Mouse (Mus musculus) ES-CJ7 (cell line): ENCODE measurements around the gene Fkbp2.

Experiments
- DNase-seq: peaks from one replicate; pipeline ENCODE4 v3.0.0; 2011; ENCODE audit warnings: low read depth, low spot score

Fkbp2 gene

GRCm38 (mm10) chr19:6971644-6972043, 8.7 kb downstream of the Fkbp2 start:
- peak; percentile 76 for DNase-seq

DNA sequence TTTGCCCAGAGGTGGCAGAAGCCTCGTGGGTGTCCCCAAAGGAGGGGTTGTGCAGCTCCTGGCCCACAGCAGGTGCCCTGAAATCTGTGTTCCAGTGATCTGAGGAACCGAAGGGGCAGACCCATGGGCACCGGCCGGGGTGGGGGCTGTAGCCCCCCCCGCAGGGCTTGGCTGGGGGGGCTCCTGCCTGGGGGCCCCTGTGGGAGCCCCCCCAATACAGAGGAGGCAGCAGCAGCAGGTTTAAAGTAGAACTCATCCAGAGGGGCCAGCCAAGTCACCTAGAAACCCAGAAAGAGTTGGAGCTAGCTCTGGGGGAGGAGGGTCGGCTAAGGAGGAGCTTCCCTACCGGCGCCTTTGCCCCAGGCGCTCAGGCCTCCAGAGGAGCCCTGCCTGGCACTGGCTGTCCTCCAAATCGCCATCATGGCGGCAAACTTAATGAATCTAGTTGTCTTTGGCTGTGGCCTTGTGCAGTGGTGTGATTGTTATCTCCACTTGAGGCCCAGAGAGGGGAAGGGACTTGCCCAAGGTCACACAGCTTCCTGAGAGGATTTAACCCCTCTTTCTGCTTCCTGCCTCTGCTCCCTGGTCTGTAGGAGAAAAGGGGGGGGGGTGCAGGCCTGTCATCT, 9.7 kb downstream of the Fkbp2 start:
- peak; percentile 52 for DNase-seq

DNA sequence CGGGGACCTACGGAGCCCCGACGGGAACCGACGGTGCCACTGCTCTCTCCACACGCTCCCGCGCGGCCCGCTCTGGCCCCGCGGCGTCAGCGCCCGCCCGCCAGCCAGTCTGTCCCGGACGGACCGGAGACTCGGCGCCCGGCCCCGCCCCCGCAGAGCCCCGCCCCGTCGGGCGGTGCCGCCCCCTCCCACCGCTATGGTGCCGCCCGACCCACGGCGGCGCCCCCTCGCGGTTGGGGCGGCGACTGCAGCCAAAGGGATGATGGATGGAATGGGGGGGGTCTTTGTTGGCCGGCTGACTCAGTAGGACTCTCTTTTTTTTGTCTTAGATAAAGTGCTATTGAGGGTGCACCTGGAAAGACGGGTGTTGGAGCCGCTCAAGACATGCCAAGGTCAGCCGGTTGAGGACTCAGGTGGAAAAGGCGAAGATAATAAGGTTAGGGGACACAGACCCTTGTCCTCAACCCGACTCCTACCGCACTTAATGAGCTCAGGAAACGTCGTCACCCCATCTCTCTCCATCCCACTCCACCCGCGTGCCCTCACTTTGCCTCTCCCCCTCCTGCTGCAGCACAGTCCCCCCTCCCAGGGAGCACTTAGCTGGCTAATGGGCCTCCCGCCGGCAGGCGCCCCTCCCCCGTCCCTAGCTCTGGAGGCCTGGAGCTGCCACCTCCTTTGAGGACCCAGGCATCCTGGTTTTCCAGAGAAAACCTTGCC, 10.5 kb downstream of the Fkbp2 start:
- DNase-seq, result peak; percentile 82

GRCm38 (mm10) chr19:6969291-6969664, 11.0 kb downstream of the Fkbp2 start:
- no peak for DNase-seq

- DNase-seq, result peak; percentile 76
These were observed 11.6 kb downstream of the Fkbp2 start for GRCm38 (mm10) chr19:6968491-6969271.

- no peak for DNase-seq
These were observed 23.8 kb downstream of the Fkbp2 start for GRCm38 (mm10) chr19:6956461-6956860.

- no peak for DNase-seq
These were observed 24.9 kb downstream of the Fkbp2 start for GRCm38 (mm10) chr19:6955424-6955823.

- no peak for DNase-seq
These were observed 26.3 kb downstream of the Fkbp2 start for GRCm38 (mm10) chr19:6954046-6954445.

DNA sequence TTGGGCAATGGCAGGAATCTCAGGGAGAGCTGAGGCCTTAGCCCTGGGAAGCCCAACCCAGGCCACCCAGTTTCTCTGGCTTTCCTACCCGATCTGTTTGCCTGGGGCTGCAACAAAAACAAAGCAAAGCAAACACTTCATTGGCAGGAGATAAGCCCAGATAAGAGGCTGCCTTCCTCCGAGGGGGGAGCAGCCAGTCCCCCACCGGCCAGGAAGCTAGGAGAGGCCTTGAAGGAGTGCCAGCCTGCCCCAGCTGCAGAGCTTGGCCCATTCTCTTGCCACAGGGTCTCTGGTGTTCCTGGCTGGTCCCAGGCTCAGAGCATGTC, 27.6 kb downstream of the Fkbp2 start:
- DNase-seq, result no peak

GRCm38 (mm10) chr19:6951994-6952711, 28.1 kb downstream of the Fkbp2 start:
- no peak for DNase-seq

DNA sequence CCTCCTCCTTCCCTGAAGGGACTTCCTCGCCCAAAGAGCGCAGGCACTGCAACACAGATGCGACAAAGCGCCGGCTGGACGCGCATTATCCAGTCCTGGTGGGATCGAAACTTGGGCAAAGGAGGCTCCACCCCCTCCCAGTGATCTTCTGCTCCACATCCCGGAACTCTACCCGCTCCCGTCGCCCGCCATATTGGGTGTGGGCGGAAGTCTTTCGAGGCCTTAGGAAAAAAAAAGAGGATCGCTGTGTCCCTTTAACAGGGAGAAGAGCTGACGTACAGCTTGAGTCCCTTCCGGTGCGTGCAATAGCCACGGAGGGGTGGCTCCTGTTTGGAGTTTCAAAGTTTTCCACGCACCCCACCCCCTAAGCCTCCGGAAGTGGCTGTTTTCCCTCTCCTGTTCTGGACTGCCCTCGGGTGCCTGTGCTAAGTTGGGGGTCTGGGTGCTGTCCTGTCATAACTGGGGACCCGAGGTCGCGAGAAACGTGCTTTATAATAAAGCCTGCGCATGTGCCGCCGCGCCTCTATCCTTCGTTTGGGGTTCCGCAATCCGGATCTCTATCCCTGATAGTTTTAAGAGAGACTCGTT, 28.8 kb downstream of the Fkbp2 start:
- peak; percentile 92 for DNase-seq

DNA sequence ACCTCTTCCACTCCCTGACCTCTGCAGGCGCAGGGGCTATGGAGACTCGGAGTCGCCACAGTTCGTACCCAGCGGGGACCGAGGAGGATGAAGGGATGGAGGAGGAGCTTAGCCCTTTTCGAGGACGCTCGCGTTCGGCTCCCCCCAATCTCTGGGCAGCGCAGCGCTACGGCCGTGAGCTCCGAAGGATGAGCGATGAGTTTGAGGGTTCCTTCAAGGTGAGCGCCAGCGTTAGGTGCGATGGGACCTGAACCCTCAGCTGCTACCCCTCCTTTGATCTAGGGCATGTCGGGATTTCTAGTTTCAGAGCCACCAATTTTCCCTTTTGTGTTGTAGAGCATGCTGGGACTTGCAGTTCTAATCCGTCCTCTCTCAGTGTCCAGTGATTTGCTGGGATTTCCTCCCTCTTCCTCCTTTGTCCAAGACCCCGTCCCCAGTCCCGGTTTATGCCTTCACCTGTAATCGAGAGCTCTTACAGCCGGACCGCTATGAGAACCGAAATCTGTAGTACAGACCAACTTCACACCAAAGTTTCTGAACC, 29.6 kb downstream of the Fkbp2 start:
- peak; percentile 77 for DNase-seq

DNA sequence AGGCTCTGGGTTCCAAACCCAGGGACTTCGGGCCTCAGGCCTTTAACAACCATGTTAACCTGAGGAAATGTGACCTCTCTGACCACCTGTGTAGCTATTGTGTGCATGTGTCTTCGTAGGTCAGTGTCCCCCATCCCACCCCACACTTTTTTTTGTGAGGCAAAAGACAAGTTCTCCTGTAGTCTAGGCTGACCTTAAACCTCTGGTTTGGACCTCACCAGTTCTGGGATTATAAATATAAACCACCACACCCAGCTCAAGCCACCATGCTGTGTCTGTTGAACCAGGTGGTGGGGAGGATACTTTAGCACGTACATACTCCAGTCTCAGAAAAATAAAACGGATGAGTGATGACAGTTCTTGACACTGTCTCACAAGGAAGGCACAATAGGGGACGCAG, 30.4 kb downstream of the Fkbp2 start:
- no peak for DNase-seq

DNA sequence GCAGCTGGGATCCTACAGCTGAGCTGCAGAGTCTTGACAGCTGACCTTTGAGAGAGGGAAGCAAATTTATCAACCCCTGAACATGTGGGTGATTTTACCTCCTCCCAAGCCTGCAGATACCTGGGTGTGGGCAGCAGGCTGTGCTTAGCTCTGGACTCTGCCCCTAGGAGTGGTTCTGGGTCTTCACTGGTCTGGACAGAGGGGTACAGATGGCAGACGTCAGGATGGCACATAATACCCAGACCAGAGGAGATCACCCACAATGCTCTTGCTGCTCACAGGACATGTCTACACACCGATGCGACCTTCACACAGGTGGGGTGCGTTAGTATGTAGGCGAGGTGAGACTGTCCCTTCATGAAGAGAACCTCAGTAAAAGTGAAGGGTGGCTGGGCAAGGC, 30.8 kb downstream of the Fkbp2 start:
- DNase-seq, result no peak

- no peak for DNase-seq
These were observed 32.1 kb downstream of the Fkbp2 start for GRCm38 (mm10) chr19:6948186-6948585.

- peak; percentile 62 for DNase-seq
These were observed 32.6 kb downstream of the Fkbp2 start for GRCm38 (mm10) chr19:6947742-6948141.

GRCm38 (mm10) chr19:6943709-6944108, 36.6 kb downstream of the Fkbp2 start:
- no peak for DNase-seq

DNA sequence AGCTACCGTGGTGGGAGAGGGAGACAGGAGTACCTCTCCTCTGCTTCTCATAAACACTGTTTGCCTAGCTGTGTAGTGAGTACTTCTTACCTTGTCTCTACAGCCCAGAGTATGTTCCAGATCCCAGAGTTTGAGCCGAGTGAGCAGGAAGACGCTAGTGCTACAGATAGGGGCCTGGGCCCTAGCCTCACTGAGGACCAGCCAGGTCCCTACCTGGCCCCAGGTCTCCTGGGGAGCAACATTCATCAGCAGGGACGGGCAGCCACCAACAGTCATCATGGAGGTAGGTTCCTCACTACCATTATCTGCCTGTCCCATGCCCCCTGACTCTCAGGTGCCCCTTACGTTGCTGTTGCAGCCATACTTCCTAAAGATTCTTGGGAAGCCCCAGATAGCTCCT, 37.5 kb downstream of the Fkbp2 start:
- DNase-seq, result no peak

DNA sequence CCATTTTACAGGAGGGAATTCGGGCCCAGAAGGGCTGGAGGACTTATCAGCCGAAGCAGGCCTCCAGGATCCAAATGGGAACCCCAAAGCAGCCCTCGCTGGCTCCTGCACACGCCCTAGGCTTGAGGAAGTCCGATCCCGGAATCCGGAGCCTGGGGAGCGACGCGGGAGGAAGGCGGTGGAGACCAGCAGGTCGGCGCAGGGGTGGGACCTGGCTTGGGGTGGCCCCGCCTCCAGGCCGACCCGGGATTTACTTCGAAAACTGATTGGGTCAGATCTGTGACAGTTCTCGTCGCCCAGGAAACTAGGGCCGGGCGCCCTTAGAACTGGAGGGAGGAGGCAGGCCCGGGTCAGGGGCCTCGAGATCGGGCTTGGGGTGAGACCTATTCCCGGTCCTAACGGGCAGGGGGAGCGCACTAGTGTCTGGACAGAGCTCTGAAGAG, 38.0 kb downstream of the Fkbp2 start, which contains the start of gene Gpr137:
Gene Gpr137 (minus strand): TSS at position 232 of the 443 bp plus-strand sequence.
- peak; percentile 92 for DNase-seq

DNA sequence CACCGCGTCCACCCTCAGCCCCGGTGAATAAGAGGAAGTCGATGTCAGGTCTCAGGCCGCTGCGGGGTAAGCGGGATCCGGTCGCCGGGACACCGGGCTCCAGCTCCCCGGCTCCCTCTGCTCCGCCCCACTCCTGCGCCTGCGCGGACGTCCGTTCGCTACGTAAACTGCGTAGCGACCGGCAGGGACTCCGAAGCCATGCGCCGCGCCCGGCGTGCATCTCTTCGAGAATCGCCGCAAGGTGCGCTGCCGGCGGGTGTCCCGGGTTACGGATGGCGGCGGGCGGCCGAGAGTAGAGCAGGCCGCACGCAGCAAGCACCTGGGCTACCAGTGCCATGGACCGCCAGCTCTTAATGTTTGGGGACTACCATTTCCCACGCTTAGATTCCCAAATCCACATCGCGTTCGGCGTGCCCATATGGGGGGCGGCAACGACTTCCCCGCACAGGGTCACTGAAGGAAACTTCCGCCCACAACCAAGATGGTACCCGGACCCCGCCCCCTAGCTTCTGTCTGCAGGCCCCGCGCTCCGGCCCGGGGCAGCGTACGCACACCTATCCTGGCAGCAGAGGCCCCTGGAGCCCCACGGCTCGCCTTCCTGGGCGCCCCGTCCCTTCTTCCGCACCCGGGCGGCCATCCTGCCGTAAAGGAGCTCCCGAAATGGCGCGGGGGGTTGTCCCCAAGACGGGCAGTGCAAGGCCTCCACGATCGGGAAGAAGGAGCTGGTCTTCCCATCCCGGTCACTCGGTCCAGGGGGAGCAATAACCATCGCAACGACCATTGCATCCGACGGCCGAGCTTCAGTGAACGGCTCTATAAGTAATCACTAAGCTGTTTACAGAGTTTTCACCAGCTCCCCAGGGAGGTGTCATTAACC, 38.7 kb downstream of the Fkbp2 start, which contains the start of gene Bad:
Gene Bad (plus strand): TSS at position 490 of the 877 bp plus-strand sequence.
- peak; percentile 86 for DNase-seq
